Mouse (Mus musculus) WW6 (cell line): ENCODE data around the gene Slc17a2.
"Not testable (repeated sequence)": the region's sequence is repeated elsewhere in the genome, so short reads cannot be mapped to it uniquely, and the experiment has no call there.

Experiments
- DNase-seq: peaks from one replicate; pipeline ENCODE4 v3.0.0-alpha.2; 2013; ENCODE audit warnings: low read depth, low spot score

Slc17a2 gene

DNA sequence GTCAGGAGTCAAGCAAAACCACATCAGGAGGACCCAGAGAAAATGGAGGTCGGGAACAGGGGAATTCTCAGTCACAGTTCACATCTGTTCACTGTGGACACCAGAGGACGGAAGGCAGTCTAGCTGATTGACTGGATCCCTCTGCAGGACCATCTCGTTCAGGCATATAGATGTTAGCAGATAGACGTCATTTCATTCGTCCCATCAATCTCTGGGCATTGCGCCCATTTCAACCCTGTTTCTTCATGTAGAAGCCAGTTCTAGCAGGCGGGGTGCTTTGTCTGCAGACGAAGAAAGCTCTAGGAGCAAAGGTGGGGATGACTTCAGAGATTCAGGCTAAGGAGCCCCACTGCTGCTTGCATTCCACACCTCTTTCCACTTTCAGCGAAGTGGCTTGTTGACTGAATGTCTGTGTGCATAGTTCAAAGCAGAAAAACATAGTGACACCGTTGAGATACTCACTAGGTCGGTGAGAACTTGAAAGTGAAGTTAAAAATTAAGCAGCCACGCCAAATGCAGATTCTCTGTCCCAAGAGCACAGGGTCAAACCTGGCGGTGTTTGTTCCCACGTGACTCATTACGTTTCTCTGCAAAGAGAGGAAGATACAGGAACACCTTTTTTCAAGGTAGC is at the start of gene Slc17a2:
Gene Slc17a2 (plus strand): TSS at position 572 of the 631 bp plus-strand sequence.
- no peak for DNase-seq

DNA sequence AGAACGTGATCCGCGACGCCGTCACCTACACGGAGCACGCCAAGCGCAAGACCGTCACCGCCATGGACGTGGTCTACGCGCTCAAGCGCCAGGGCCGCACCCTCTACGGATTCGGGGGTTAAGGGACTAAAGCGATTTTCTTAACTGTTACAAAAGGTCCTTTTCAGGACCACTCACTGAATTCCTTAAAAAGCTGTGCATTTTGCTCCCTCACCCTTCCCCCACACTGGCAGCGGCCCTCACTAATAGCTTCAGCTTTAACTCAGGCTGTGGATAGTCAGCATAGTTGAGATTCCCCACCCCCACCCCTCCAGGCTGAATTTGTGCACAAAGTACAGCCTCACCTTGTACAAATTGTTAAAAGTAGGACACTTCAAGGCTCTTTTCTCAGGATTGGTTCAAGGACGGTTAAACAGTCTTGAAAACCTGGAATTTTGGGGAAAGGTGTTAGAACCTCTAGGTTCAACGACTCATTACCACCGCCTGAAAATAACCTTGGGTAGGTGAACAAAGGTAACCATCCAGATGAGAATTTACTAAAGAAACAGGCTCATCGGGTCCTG is 49.5 kb upstream of the Slc17a2 start:
- no peak for DNase-seq

DNA sequence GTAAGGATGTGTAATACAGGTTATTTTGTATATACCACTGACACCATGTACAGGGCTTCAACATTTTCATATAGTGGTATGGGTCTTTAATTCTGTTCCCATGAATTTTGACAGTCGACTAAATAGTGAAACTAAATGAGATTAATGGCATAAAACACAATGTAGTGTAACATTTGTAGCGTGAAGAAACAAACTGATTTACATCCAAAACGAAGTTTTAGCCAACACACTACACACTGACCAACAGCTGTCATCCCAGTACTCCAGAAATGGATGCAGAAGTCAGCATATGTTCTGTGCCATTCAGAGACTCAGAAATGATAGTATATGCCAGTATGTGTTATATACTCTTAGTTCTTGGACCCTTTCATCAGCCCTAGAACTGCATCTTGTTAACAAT is 48.9 kb upstream of the Slc17a2 start:
- no peak for DNase-seq

DNA sequence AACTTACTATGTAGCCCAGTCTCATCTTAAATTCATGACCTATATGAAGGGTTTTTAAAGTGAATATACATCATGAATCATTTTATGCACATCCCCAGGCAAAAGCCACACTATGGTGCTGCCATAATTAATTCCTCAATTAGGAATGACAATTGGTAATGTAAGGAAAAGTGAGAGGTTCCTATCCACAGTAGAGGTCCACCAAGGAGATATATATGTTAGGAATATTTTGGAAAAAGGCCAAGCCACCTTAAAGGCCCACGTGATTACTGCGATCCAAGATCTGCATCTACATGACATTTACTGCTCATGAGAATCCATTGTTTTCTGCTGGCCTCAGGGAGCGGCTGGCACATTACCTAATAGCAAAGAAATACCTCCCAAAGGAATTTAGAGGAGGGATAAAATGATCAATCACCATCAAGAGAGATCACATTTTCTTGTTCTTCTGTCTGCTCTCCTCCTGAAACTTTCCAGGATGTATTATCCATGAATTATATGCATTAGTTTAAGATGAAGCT is 47.5 kb upstream of the Slc17a2 start:
- no peak for DNase-seq

DNA sequence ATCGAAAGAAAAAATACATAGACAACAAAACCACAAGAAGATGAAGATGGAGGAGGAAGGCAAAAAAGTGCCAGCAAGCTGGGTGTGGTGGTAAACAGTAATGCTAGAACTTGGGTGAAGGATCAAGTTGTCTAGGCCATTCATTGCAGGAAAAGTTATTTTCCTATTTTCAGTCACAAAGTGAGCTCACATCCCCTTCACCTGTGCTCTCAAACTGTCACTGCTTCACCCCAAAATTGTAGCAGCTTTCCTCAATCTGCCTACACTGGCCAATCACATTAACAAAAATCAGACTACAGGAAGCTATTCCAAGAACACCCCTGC is 46.9 kb upstream of the Slc17a2 start:
- no peak for DNase-seq

DNA sequence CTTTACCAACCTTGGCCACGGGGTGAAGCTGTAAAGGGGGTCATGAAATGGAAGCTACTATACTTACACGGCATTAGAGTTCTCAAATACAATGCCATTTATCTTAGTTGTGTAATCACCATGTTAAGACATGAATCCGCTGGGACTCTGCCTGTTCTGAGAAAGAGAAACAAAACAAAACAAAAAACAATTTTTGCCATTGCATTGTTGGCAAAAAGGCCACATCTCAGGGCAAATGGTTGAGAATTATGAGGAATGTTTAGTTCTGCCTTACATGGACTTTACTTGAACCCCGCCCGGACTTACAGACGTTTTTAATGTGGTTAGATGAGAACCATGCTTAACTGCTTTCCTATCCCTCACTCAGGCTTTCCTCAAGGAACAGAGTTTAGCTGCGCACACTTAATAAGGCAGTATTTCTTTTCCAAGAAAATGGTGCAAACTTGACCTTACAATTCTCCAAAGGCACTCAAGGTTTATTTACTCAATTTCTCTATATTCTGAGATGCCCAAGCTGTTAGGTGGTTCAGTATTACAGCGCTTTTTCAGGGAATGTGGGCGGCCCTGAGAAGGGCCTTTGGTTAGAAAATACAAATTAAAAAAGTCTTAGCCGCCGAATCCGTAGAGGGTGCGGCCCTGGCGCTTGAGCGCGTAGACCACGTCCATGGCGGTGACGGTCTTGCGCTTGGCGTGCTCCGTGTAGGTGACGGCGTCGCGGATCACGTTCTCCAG is 46.4 kb upstream of the Slc17a2 start:
- DNase-seq = no peak

DNA sequence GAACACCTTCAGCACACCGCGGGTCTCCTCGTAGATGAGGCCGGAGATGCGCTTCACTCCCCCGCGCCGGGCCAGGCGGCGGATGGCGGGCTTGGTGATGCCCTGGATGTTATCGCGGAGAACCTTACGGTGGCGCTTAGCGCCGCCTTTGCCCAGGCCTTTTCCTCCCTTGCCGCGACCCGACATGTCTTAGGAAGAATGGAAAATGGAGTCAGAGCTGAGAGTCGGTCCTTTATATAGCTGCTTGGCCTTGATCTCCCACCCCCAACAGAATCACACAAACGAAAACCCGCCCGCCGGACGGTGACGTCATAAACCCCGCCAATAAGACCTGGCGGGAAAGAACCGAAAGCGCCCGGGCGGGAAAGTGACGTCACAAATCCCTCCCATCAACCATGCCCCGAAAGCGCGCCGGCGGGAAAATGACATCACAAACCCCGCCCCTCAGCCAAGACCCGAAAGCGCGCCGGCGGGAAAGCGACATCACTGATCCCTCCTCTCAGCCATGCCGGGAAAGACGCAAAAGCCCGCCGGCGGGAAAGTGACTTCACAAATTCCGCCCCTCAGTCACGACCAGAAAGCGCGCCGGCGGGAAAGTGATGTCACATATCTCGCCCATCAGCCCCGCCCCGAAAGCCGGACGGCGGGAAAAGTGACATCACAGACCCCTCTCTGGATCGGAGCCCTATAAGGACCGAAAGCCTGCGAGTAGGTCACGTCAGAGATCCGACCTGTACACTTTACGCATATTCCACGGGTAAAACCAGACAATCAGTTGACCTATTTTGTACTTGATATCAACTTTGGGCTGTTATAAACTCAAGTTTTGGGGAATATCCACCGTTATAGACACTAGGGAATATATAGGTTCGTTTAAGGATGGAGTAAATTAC is 45.6 kb upstream of the Slc17a2 start, which contains the start of gene Hist1h4a:
Gene Hist1h4a (minus strand): TSS at position 259 of the 893 bp plus-strand sequence.
- DNase-seq = no peak

DNA sequence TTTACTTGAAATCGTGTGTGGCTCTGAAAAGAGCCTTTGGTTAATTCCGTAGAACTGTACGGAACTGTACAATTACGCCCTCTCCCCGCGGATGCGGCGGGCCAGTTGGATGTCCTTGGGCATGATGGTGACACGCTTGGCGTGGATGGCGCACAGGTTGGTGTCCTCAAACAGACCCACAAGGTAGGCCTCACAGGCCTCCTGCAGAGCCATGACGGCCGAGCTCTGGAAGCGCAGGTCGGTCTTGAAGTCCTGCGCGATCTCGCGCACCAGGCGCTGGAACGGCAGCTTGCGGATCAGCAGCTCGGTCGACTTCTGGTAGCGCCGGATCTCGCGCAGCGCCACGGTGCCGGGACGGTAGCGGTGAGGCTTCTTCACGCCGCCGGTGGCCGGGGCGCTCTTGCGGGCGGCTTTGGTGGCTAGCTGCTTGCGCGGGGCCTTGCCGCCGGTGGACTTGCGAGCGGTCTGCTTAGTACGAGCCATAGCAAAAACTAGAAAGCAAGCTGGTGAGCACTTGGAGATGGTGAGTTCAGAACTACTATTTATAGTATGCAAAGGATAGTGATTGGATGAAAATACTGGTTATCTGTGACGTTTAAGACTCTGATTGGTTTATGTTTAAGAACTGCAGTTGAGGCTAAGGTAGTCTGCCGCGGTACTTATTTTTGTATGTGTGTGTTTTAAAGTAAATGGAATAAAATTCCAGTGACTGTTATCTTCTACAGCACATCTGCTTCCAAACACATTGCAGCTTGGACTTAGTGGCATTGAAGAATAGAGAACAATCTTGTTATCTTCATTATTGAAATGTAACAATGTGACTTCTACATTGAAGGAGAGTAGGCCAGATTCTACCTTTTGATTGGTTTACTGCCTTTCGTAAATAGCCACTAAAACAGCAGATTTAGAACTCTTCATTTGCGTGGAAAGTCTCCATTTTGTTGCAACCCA is 44.6 kb upstream of the Slc17a2 start, which contains the start of gene Hist1h3a:
Gene Hist1h3a (minus strand): TSS at position 516 of the 951 bp plus-strand sequence.
- DNase-seq = not testable (repeated sequence)

DNA sequence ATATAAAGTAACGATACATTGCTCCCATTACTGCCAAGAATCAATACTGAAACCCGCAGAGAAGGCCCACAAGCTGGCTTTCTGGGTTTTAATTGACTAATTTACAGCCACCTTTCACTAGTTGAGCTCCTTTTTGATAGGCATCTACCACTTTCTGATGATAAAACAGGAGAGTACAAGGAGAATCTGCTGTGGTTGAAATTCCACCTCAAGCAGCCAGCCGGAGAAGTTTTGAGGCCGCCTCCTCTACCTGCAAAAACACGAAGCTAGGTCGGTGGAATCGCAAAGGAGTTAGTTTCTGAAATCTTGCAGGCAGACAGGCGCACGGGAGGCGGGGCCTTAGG is 43.6 kb upstream of the Slc17a2 start:
- no peak for DNase-seq

DNA sequence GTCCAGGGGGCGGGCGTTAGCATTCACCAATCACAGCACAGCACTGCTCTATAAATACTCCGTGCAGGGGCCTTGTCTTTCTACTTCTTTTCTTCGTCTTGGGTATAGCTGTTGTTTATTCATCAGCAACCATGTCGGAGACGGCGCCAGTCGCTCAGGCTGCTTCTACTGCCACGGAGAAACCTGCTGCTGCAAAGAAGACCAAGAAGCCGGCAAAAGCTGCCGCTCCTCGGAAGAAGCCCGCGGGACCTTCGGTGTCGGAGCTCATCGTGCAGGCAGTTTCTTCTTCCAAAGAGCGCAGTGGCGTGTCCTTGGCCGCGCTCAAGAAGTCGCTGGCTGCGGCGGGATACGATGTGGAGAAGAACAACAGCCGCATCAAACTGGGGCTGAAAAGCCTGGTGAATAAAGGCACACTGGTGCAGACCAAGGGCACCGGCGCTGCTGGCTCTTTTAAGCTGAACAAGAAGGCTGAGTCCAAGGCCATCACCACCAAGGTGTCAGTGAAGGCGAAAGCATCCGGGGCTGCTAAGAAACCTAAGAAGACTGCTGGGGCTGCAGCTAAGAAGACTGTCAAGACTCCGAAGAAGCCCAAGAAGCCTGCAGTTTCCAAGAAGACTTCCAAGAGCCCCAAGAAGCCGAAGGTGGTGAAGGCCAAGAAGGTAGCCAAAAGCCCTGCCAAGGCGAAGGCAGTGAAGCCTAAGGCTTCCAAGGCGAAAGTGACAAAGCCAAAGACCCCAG is 43.0 kb upstream of the Slc17a2 start, which contains the start of gene Hist1h1a:
Gene Hist1h1a (plus strand): TSS at position 81 of the 738 bp plus-strand sequence.
- DNase-seq = no peak

DNA sequence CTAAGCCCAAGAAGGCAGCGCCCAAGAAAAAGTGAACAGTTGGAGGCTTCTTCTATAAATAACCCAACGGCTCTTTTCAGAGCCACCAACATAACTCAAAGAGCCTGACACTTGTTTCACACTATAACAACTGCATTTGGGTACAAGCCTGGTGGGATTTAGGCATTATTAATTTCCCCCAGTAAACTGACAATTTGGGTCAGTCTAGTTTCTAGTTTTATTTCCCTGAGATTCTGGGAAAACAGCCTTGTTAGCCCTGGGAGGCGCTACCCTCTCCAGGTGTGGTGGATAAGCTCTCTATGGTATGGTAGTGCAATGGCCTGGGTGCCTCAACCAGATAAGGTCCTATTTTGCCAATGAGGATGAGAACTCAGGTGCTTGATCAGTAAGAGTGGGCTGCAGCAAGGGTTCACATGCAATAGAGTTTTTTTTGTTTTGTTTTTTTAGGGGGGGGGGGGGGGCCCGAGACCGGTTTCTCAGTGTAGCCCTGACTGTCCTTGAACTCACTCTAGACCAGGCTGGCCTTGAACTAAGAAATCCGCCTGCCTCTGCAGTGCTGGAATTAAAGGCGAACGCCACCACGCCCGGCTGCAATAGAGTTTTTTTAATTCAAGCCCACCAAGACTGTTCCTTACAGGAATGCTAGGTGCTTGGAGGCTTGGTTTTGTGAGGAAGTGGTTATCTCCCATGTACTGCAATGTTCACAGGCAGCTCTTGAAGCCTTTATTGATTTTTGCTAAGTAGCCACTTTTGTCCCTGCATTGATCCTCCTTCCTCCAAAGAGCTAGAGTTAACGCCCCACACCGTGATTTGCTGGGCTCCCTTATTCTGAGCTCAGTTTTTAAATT is 42.2 kb upstream of the Slc17a2 start:
- no peak for DNase-seq

DNA sequence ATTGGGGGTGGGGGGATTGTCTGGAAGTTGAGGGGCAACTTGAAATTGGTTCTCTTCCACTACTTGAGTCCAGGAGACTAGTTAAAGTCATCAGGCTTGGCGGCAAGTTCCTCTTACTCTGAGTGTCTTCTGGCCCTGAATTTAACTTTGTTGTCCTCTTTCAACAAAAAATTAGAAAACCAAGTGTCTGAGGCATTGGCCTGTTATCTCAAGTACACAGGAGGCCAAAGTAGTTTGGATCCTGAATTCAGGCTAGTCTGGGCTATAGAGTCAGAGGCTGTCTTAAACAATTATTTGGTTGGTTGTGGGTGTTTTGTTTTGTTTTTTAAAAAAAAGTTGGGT is 41.6 kb upstream of the Slc17a2 start:
- no peak for DNase-seq

DNA sequence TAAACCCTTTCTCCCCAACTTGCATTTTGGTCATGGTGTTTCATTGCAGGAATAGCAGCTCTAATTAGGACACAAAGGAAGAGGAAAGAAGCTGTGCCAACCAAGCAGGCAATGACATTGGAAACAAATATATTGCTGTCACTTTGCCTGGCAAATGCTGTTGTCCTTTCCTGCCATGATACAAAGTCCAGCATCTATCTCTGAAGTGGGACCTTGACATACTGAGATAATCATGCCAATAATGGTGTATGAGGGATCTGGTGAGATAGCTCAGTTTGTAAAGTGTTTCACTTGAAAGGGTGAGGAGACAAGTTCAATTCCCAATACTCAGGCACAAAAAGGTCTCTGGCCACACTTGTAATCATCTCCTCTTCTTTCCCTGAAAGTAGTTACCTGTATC is 40.0 kb upstream of the Slc17a2 start:
- DNase-seq = no peak

DNA sequence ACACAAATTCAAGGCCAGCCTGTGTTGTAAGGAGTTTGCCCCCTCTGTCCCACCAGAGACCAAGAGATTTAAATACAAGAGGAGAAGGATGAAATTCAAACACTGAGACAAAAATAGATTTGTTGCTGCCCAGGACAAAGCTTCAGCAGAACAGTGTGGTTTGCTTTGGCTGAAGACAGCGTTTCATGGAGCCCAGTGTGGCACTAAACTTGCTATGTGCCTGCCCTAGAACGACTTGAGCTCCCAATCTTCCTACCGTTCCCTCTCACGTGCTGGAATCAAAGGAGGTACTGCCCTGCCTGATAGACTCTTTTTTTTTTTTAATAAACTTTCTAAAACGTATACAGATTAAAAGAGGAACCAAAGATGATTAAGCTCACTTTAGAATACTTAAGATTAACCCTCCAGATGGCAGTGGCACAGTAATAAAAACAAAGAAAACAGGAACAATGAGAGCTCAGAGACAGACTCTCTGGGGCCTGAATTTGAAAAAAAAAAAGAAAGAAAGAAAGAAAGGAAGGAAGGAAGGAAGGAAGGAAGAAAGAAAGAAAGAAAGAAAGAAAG is 37.9 kb upstream of the Slc17a2 start:
- no peak for DNase-seq

DNA sequence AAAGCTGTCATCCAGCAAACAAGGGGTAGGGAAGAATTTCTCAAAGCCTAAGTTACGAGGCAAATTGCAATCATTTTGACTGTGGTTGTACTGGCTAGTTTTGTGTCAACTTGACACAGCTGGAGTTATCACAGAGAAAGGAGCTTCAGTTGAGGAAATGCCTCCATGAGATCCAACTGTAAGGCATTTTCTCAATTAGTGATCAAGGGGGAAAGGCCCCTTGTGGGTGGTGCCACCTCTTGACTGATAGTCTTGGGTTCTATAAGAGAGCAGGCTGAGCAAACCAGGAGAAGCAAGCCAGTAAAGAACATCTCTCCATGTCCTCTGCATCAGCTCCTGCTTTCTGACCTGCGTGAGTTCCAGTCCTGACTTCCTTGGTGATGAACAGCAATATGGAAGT is 37.2 kb upstream of the Slc17a2 start, which contains the start of gene Trim38:
Gene Trim38 (plus strand): TSS at position 301 of the 400 bp plus-strand sequence.
- not testable (repeated sequence) for DNase-seq

DNA sequence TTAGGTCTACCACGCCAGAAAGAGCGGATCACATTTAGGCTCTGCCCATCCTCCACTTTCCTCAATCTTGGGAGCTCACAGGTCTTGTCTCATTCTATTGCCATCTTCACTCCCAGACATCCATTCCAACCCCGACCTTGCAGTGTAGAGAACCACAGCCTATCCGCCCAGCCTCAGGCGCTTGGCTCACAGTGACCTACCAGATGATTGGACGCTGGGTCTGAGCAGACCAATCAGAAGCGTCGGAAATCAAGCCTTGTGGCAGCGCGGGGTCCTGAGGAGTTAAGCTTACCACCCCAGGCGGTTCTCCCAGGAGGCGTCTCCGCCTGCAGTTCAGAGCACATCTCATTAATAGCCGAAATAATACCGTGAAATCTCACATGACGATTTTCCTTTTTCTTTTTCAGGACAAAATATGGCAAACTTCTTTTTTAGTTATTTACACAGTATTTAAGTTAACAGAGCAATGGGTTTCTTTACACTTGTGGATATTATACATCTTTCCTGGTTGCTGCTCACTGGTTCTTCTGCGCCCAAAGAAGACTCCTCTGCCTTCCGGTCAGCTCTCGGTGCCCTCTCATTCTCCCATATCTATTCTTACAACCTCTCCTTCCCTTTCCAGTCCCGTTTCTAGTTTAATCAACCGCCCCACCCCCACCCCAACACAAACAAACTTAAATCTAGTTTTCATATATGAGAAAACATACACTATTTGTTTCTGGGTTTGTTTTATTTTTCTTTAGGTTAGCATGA is 34.1 kb upstream of the Slc17a2 start:
- DNase-seq = peak; percentile 73

DNA sequence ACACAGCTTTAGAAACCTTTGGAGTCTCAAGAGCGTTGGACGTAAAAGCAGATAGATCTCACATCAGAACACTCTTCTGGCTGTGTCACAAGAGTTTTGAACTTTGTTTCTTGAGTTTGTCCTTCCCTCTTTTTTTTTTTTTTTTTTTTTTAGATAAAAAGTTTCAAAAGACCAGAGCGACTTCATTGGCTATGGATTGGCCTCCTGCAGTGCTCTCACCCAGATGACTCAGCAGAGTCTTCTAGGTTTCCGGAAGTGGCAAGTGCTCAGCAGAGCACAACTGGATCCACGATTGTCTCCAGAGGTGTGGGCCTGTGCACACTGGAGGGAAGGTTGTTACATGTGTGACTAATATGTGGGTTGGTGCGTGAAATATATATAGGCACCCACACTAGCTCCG is 28.5 kb upstream of the Slc17a2 start:
- no peak for DNase-seq

DNA sequence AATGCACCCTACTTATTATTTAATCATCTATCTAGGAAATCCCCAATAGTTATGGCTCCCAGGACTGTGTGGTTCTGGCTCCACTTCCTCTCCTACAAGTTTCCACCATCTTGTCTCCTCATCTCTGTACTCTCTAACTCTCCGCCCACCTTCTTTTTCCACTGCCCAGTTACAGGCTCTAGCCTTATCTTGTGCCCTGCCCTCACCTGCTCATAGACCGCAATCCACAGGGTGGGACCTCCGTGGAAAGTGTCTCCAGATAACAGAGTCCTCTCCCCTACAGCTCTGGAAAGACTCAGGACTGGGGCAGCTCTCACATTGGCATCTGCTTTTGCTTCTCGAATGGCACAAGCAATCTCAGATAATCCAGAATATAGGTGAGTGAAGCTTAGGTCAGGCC is 27.8 kb upstream of the Slc17a2 start:
- no peak for DNase-seq
